Mouse (Mus musculus) thymus, adult 2 months (tissue): Measurements from ENCODE around the gene Nos1. TPM values are rescaled to one million over a fixed set of nuclear protein-coding genes. Genes with fewer than 3 reads are reported as not detected.
"Not testable (repeated sequence)": the region's sequence is repeated elsewhere in the genome, so short reads cannot be mapped to it uniquely, and the experiment has no call there.

Experiments used
- DNase-seq: peaks from one replicate; pipeline ENCODE4 v3.0.0; 2021
- H3K27ac ChIP-seq: fragments of 200-500 bp; 2 replicates; pipeline ENCODE4 v1.5.1; 2012; ENCODE audit warnings: low read length, control low read depth; ENCODE audit not compliant: control insufficient read depth, insufficient read depth
- H3K27me3 ChIP-seq: fragments of 200-500 bp; 2 replicates; pipeline ENCODE4 v1.6.1; 2012; ENCODE audit warnings: mild to moderate bottlenecking, low read length, moderate library complexity, mixed read lengths; ENCODE audit not compliant: control insufficient read depth, insufficient read depth
- H3K36me3 ChIP-seq: fragments of 200-500 bp; 2 replicates; pipeline ENCODE4 v1.6.1; 2012; ENCODE audit warnings: mild to moderate bottlenecking, low read length, moderate library complexity; ENCODE audit not compliant: control insufficient read depth, insufficient read depth
- H3K4me1 ChIP-seq: fragments of 200-500 bp; replicated peaks from 2 replicates; pipeline ENCODE4 v1.6.1; 2012; ENCODE audit warnings: low read length; ENCODE audit not compliant: control insufficient read depth, insufficient read depth
- H3K4me3 ChIP-seq: fragments of 200-500 bp; 2 replicates; pipeline ENCODE4 v1.5.1; 2012; ENCODE audit warnings: mild to moderate bottlenecking, low read length, control low read depth, moderate library complexity; ENCODE audit not compliant: control insufficient read depth, insufficient read depth
- CTCF ChIP-seq: fragments of 200-500 bp; IDR thresholded peaks from 2 replicates; pipeline ENCODE4 v1.5.1; 2012; ENCODE audit warnings: mild to moderate bottlenecking, control low read depth, low read length, moderate library complexity, borderline replicate concordance; ENCODE audit not compliant: control insufficient read depth, poor library complexity, insufficient read depth; ENCODE audit errors: extremely low read depth
- POLR2A ChIP-seq: fragments of 200-500 bp; IDR thresholded peaks from 2 replicates; pipeline ENCODE4 v1.6.1; 2012; ENCODE audit warnings: mild to moderate bottlenecking, low read length, control low read depth, moderate library complexity; ENCODE audit not compliant: control insufficient read depth, poor library complexity, insufficient read depth; ENCODE audit errors: extremely low read depth
- WGBS: fragments of 180-500 bp; shearing (Covaris S2); methylation state at CpG from one replicate; pipeline ENCODE4 v1.1.7; 2018; 5-methylcytosine and 5-hydroxymethylcytosine counted together
- polyA plus RNA-seq: library from polyadenylated mRNA; depleted of rRNA; stranded (reverse); fragments of >200 nt; gene quantifications from 2 replicates; pipeline ENCODE4 v1.2.3, GENCODE M21; 2012

The Nos1 gene
- polyA plus RNA-seq, 1 experiment, result 0.35 TPM

GRCm38 (mm10) chr5:117874236-117874635 is 93.4 kb downstream of the Nos1 start:
- Histone ChIP-seq H3K36me3 (no peaks in the 10 kb centered on the region), H3K4me3 (no peak overlapping the region), H3K27ac (no peak overlapping the region), H3K27me3 (no peaks in the 10 kb centered on the region), H3K4me1 (no peaks in the 10 kb centered on the region)
- TF ChIP-seq POLR2A (no peak), CTCF (no peak)
- 83% methylated on average over 7 of the region's 7 CpGs for WGBS
- no peak for DNase-seq

- Histone ChIP-seq H3K27me3 (no peaks in the 10 kb centered on the region), H3K36me3 (no peaks in the 10 kb centered on the region), H3K4me1 (no peaks in the 10 kb centered on the region), H3K4me3 (no peak overlapping the region), H3K27ac (no peak overlapping the region)
- no peak for DNase-seq
- TF ChIP-seq POLR2A (no peak), CTCF (no peak)
- WGBS, result 50% methylated on average over 14 of the region's 14 CpGs
These were observed 98.3 kb downstream of the Nos1 start for GRCm38 (mm10) chr5:117879136-117879535.

- no peak for TF ChIP-seq POLR2A
- no peak for TF ChIP-seq CTCF
- Histone ChIP-seq H3K4me1 (no peaks in the 10 kb centered on the region), H3K27ac (no peak overlapping the region), H3K36me3 (no peaks in the 10 kb centered on the region), H3K4me3 (no peak overlapping the region), H3K27me3 (no peaks in the 10 kb centered on the region)
- WGBS, result 86% methylated on average over 9 of the region's 9 CpGs
- no peak for DNase-seq
These were observed 100.2 kb downstream of the Nos1 start for GRCm38 (mm10) chr5:117880916-117881555.

- not testable (repeated sequence) for H3K4me1 ChIP-seq, DNase-seq, H3K27me3 ChIP-seq, H3K27ac ChIP-seq, H3K4me3 ChIP-seq, H3K36me3 ChIP-seq
- 91% methylated on average over 1 of the region's 1 CpGs for WGBS
These were observed 101.6 kb downstream of the Nos1 start for GRCm38 (mm10) chr5:117882411-117882810.

GRCm38 (mm10) chr5:117884991-117885390 is 104.2 kb downstream of the Nos1 start:
- no peak for TF ChIP-seq CTCF
- no peak for TF ChIP-seq POLR2A
- no peak for DNase-seq
- Histone ChIP-seq H3K27me3 (no peaks in the 10 kb centered on the region), H3K36me3 (no peaks in the 10 kb centered on the region), H3K4me1 (no peaks in the 10 kb centered on the region), H3K4me3 (no peak overlapping the region), H3K27ac (no peak overlapping the region)
- 61% methylated on average over 2 of the region's 2 CpGs for WGBS

- WGBS, result 42% methylated on average over 3 of the region's 3 CpGs
- no peaks in the 10 kb centered on the region for H3K4me1 ChIP-seq
- H3K36me3 ChIP-seq, result no peaks in the 10 kb centered on the region
- H3K4me3 ChIP-seq, result no peak overlapping the region
- no peak overlapping the region for H3K27ac ChIP-seq
- no peak for DNase-seq
- TF ChIP-seq CTCF (no peak), POLR2A (no peak)
- no peaks in the 10 kb centered on the region for H3K27me3 ChIP-seq
These were observed 107.3 kb downstream of the Nos1 start for GRCm38 (mm10) chr5:117888126-117888525.

- H3K27me3 ChIP-seq, result no peaks in the 10 kb centered on the region
- H3K36me3 ChIP-seq, result no peaks in the 10 kb centered on the region
- WGBS, result 64% methylated on average over 6 of the region's 6 CpGs
- DNase-seq, result no peak
- H3K27ac ChIP-seq, result no peak overlapping the region
- H3K4me1 ChIP-seq, result no peaks in the 10 kb centered on the region
- no peak overlapping the region for H3K4me3 ChIP-seq
- no peak for TF ChIP-seq POLR2A
- no peak for TF ChIP-seq CTCF
These were observed 108.1 kb downstream of the Nos1 start for GRCm38 (mm10) chr5:117888946-117889345.
